In the genomic region with DNA sequence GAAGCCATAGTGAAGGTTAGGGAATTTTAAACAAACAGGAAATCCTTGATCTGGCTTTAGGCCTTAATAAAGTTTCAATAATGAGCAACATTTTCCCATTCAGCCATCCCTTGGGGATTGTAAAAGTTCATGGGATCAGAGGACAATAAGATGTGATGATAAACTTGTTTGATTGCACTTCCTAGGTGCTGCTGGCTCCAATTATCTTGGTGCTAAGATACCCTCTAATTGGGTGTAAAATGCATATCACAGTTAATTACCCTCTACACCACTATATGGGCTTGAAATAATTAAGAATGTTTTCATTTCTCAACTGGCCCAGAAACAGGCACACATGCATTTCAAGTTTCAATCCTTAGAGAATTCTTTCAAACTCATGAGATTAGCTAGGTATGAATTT, we compare ENCODE assay signal across 27 mouse cellular contexts. TPM values are rescaled to one million over a fixed set of nuclear protein-coding genes. Genes with fewer than 3 reads are reported as not detected.
"Had no signal": no experiment of that assay in that cellular context is flagged by ENCODE, and none has a peak within 500 bp of the region (broad histone marks: within the 10 kb centered on the region; RNA-seq: fewer than 3 reads in every experiment).

No protein-coding gene starts in this region.

- H3K4me2 ChIP-seq: heart, embryonic 12.5 days; hindbrain, embryonic 12.5 days; hindbrain, embryonic 14.5 days; intestine, embryonic 15.5 days; limb, embryonic 12.5 days; liver, embryonic 11.5 days; liver, embryonic 13.5 days had no signal

- H3K27me3 ChIP-seq: heart, embryonic 12.5 days; hindbrain, embryonic 12.5 days; intestine, embryonic 15.5 days; limb, embryonic 12.5 days; liver, embryonic 13.5 days had no signal

- DNase-seq: gastrocnemius, adult 2 months; gastrocnemius, postnatal 10 days; gastrocnemius, postnatal 25 days; heart, adult 18-20 months; heart, postnatal 10 days; heart, postnatal 4 days; kidney, adult 18-20 months; kidney, adult 8-10 months; kidney, postnatal 14 days; kidney, postnatal 36 days; liver; liver, embryonic 13.5 days had no signal

- H3K27ac ChIP-seq: gastrocnemius, adult 2 months; heart, embryonic 10.5 days; hindbrain, embryonic 10.5 days; hindbrain, embryonic 12.5 days; hindbrain, embryonic 14.5 days; intestine, embryonic 15.5 days; kidney, postnatal 0 days; left cerebral cortex, adult 2 months; limb, embryonic 10.5 days; limb, embryonic 12.5 days; liver, embryonic 13.5 days had no signal

- H3K4me1 ChIP-seq: heart, embryonic 12.5 days; hindbrain, embryonic 10.5 days; hindbrain, embryonic 12.5 days; intestine, embryonic 15.5 days; limb, embryonic 12.5 days; liver, embryonic 13.5 days had no signal

- H3K36me3 ChIP-seq: heart, embryonic 10.5 days; heart, embryonic 12.5 days; hindbrain, embryonic 10.5 days; hindbrain, embryonic 12.5 days; intestine, embryonic 15.5 days; limb, embryonic 10.5 days; limb, embryonic 12.5 days; liver, embryonic 13.5 days had no signal

- H3K9me3 ChIP-seq: heart, embryonic 10.5 days; heart, embryonic 12.5 days; hindbrain, embryonic 10.5 days; hindbrain, embryonic 12.5 days; intestine, embryonic 15.5 days; limb, embryonic 10.5 days; limb, embryonic 12.5 days; liver, embryonic 13.5 days had no signal

- ATAC-seq: hindbrain, embryonic 16.5 days; inflammation-experienced regulatory T-cells, adult 6 months; intestine, embryonic 15.5 days; intestine, postnatal 0 days had no signal

- H3K4me3 ChIP-seq: gastrocnemius, adult 2 months; heart, embryonic 10.5 days; heart, embryonic 12.5 days; hindbrain, embryonic 10.5 days; hindbrain, embryonic 12.5 days; intestine, embryonic 15.5 days; left cerebral cortex, adult 2 months; limb, embryonic 10.5 days; limb, embryonic 12.5 days; liver, embryonic 13.5 days had no signal

- H3K9ac ChIP-seq: heart, embryonic 12.5 days; hindbrain, embryonic 12.5 days; hindbrain, embryonic 14.5 days; intestine, embryonic 15.5 days; limb, embryonic 12.5 days; liver, embryonic 13.5 days had no signal

RNA-seq across cellular contexts. Expression of a gene that starts 55.4 kb away (rescaled TPM):
- total RNA-seq: granulocyte monocyte progenitor cell, adult 5-6 weeks had no signal
